Mouse (Mus musculus) adrenal gland, adult 2 months (tissue): ENCODE data around the gene Unc5cl. TPM values are rescaled to one million over a fixed set of nuclear protein-coding genes. Genes with fewer than 3 reads are reported as not detected.

Source experiments
- polyA plus RNA-seq: library from polyadenylated mRNA; depleted of rRNA; stranded (reverse); fragments of >200 nt; gene quantifications from 2 replicates; pipeline ENCODE4 v1.2.3, GENCODE M21; 2012; rRNA removed
- total RNA-seq, 2 experiments: library from RNA; stranded (reverse); gene quantifications; 2 replicates each; pipeline ENCODE4 v1.2.3; 2021

The Unc5cl gene
- total and polyA plus RNA-seq, 3 experiments = not detected

Other genes starting within 250 kb of the Unc5cl start
- gene Trem1, start 222.1 kb upstream of the Unc5cl start, total RNA-seq = under 1 TPM; 0.17 to 0.24 TPM
- not detected in 2 replicates for gene Trem1, start 222.1 kb upstream of the Unc5cl start, polyA plus RNA-seq
- under 1 TPM in 1 of 2 experiments, not detected in 1; 0.48 TPM for gene Trem3, start 207.1 kb upstream of the Unc5cl start, total RNA-seq
- not detected in 2 replicates for gene Trem3, start 207.1 kb upstream of the Unc5cl start, polyA plus RNA-seq
- gene Treml4, start 190.6 kb upstream of the Unc5cl start, total RNA-seq = 1 to 10 TPM in 1 of 2 experiments, under 1 TPM in 1; 0.23 to 1.2 TPM
- gene Treml4, start 190.6 kb upstream of the Unc5cl start, polyA plus RNA-seq = 1.0 and 1.3 TPM in 2 replicates
- under 1 TPM; 0.20 to 0.38 TPM for gene Treml2, start 155.4 kb upstream of the Unc5cl start, total RNA-seq
- gene Treml2, start 155.4 kb upstream of the Unc5cl start, polyA plus RNA-seq = 0.26 and 0.42 TPM in 2 replicates
- under 1 TPM; 0.14 to 0.43 TPM for gene B430306N03Rik, start 138.8 kb upstream of the Unc5cl start, total RNA-seq
- gene B430306N03Rik, start 138.8 kb upstream of the Unc5cl start, polyA plus RNA-seq = 0.10 and 0.19 TPM in 2 replicates
- 1 to 10 TPM; 3.4 to 5.3 TPM for gene Trem2, start 108.5 kb upstream of the Unc5cl start, total RNA-seq
- 9.4 and 12.2 TPM in 2 replicates for gene Trem2, start 108.5 kb upstream of the Unc5cl start, polyA plus RNA-seq
- under 1 TPM in 1 of 2 experiments, not detected in 1; 0.48 TPM for gene Treml1, start 95.0 kb upstream of the Unc5cl start, total RNA-seq
- gene Treml1, start 95.0 kb upstream of the Unc5cl start, polyA plus RNA-seq = 0.33 and 0.42 TPM in 2 replicates
- gene Nfya, start 45.0 kb upstream of the Unc5cl start, total RNA-seq = 10 to 100 TPM; 26.4 to 41.3 TPM
- gene Nfya, start 45.0 kb upstream of the Unc5cl start, polyA plus RNA-seq = 45.1 and 55.8 TPM in 2 replicates
- 10 to 100 TPM; 14.6 to 19.6 TPM for gene Oard1, start 44.9 kb upstream of the Unc5cl start, total RNA-seq
- gene Oard1, start 44.9 kb upstream of the Unc5cl start, polyA plus RNA-seq = 2.5 TPM in 2 replicates
- 1 to 10 TPM; 1.7 to 2.0 TPM for gene Apobec2, start 22.0 kb upstream of the Unc5cl start, total RNA-seq
- gene Apobec2, start 22.0 kb upstream of the Unc5cl start, polyA plus RNA-seq = 0.28 and 0.58 TPM in 2 replicates
- not detected for gene Tspo2, start 3.4 kb upstream of the Unc5cl start, total RNA-seq
- gene Tspo2, start 3.4 kb upstream of the Unc5cl start, polyA plus RNA-seq = not detected in 2 replicates